In genomic region chr2:165407700-165408301, GRCm38 (mm10) we compare ENCODE assay signal across 9 mouse cellular contexts. TPM values are rescaled to one million over a fixed set of nuclear protein-coding genes. Genes with fewer than 3 reads are reported as not detected.
DNase-seq lines count a peak whose midpoint lies in the region; ATAC-seq and TF ChIP-seq lines count a peak whose summit lies in the region.
"Had no signal": no experiment of that assay in that cellular context is flagged by ENCODE, and none has a peak within 500 bp of the region (broad histone marks: within the 10 kb centered on the region; RNA-seq: fewer than 3 reads in every experiment).

No protein-coding gene starts in this region.

- H3K27me3 ChIP-seq in neural tube, embryonic 15.5 days (replicated peaks): no peaks in the 10 kb centered on the region
- H3K27me3 ChIP-seq in kidney, postnatal 0 days (ENCODE audit: insufficient read depth, low read length): no peaks in the 10 kb centered on the region
- no peaks in the 10 kb centered on the region for H3K27me3 ChIP-seq in lung, embryonic 14.5 days (ENCODE audit: insufficient read depth, low read length)
- H3K27me3 ChIP-seq: heart, embryonic 15.5 days had no signal

- no peak overlapping the region for H3K9ac ChIP-seq in neural tube, embryonic 15.5 days (replicated peaks)
- H3K9ac ChIP-seq in kidney, postnatal 0 days (ENCODE audit: low read depth, low read length): no peak overlapping the region
- no peak overlapping the region for H3K9ac ChIP-seq in lung, embryonic 14.5 days
- H3K9ac ChIP-seq: heart, embryonic 15.5 days had no signal

- WGBS in neural tube, embryonic 15.5 days: 49% methylated on average over 10 of the region's 10 CpGs
- WGBS in kidney, postnatal 0 days: 40% methylated on average over 10 of the region's 10 CpGs
- 42% methylated on average over 10 of the region's 10 CpGs for WGBS in lung, embryonic 14.5 days

- H3K27ac ChIP-seq in neural tube, embryonic 15.5 days (replicated peaks): no peak overlapping the region
- H3K27ac ChIP-seq in kidney, postnatal 0 days: no peak overlapping the region
- no peak overlapping the region for H3K27ac ChIP-seq in lung, embryonic 14.5 days (ENCODE audit: low read depth)
- H3K27ac ChIP-seq: heart, embryonic 15.5 days had no signal

- peak; percentile 78 for DNase-seq in neural tube, embryonic 10.5 days (ENCODE audit: extremely low spot score, low spot score)
- DNase-seq in adrenal gland, adult 8-10 months: peak; percentile 65
- peak; percentile 72 for DNase-seq in embryo, embryonic 9.5 days (ENCODE audit: extremely low spot score)
- no peak for DNase-seq in kidney, postnatal 0 days (ENCODE audit: low spot score)
- DNase-seq in lung, embryonic 14.5 days: peak; percentile 68
- peak; percentile 55 for DNase-seq in right cerebral cortex, postnatal 25 days

- no peak overlapping the region for H3K4me2 ChIP-seq in neural tube, embryonic 15.5 days
- no peak overlapping the region for H3K4me2 ChIP-seq in kidney, postnatal 0 days (ENCODE audit: low read length)
- no peak overlapping the region for H3K4me2 ChIP-seq in lung, embryonic 14.5 days
- H3K4me2 ChIP-seq: heart, embryonic 15.5 days had no signal

- H3K4me1 ChIP-seq in neural tube, embryonic 15.5 days: no peaks in the 10 kb centered on the region
- H3K4me1 ChIP-seq in kidney, postnatal 0 days (replicated peaks; ENCODE audit: insufficient read depth, low read length): no peaks in the 10 kb centered on the region
- H3K4me1 ChIP-seq in lung, embryonic 14.5 days (ENCODE audit: insufficient read depth): no peaks in the 10 kb centered on the region

- TF ChIP-seq CTCF in kidney, postnatal 0 days (IDR thresholded peaks at IDR 0.05; ENCODE audit: low read depth): peak; percentile 70
- TF ChIP-seq CTCF in lung, embryonic 14.5 days (IDR thresholded peaks at IDR 0.05; ENCODE audit: low read depth): peak; percentile 76

- no peaks in the 10 kb centered on the region for H3K9me3 ChIP-seq in neural tube, embryonic 15.5 days (replicated peaks)
- no peaks in the 10 kb centered on the region for H3K9me3 ChIP-seq in kidney, postnatal 0 days (replicated peaks; ENCODE audit: low read length)
- H3K9me3 ChIP-seq in lung, embryonic 14.5 days (ENCODE audit: low read depth, low read length): no peaks in the 10 kb centered on the region
- H3K9me3 ChIP-seq: heart, embryonic 15.5 days had no signal

- no peak overlapping the region for H3K4me3 ChIP-seq in neural tube, embryonic 15.5 days (replicated peaks)
- no peak overlapping the region for H3K4me3 ChIP-seq in kidney, postnatal 0 days (replicated peaks; ENCODE audit: low read depth, low read length)
- no peak overlapping the region for H3K4me3 ChIP-seq in lung, embryonic 14.5 days (ENCODE audit: low read depth, low read length)
- H3K4me3 ChIP-seq: heart, embryonic 15.5 days had no signal

- H3K36me3 ChIP-seq in neural tube, embryonic 15.5 days: no peaks in the 10 kb centered on the region
- H3K36me3 ChIP-seq in kidney, postnatal 0 days (ENCODE audit: insufficient read depth, low read length): no peaks in the 10 kb centered on the region
- no peaks in the 10 kb centered on the region for H3K36me3 ChIP-seq in lung, embryonic 14.5 days (ENCODE audit: insufficient read depth)
- H3K36me3 ChIP-seq: heart, embryonic 15.5 days had no signal

- ATAC-seq in neural tube, embryonic 15.5 days (ENCODE audit: low FRiP score): no peak
- no peak for ATAC-seq in kidney, postnatal 0 days (replicated peaks; ENCODE audit: low FRiP score, low read depth)
- no peak for ATAC-seq in lung, embryonic 14.5 days (ENCODE audit: insufficient read depth)
- no peak for ATAC-seq in inflammation-experienced regulatory T-cells, adult 6 months

RNA-seq across cellular contexts. Expression of gene Ocstamp, which starts 7.6 kb away (rescaled TPM):
- polyA plus RNA-seq in neural tube, embryonic 15.5 days (2015; fragmentation: Nextera tagmentation; extraction: Ambion mirVana): 0.05 TPM in 1 of 2 replicates, not detected in the other
- under 1 TPM; 0.14 to 0.17 (median 0.16) TPM for total RNA-seq in adrenal gland, adult 8-10 months (2022)
- polyA plus RNA-seq in kidney, postnatal 0 days (2015; fragmentation: Nextera tagmentation; extraction: Ambion mirVana): 0.11 and 0.14 TPM in 2 replicates
- polyA plus RNA-seq in lung, embryonic 14.5 days (2014; fragmentation: Nextera tagmentation; extraction: Ambion mirVana): not detected in 2 replicates
- polyA plus RNA-seq in inflammation-experienced regulatory T-cells, adult 6 months (2017; shearing (Covaris generic)): not detected

RNA-seq across cellular contexts. Expression of gene Zfp334, which starts 19.7 kb away (rescaled TPM):
- polyA plus RNA-seq in neural tube, embryonic 15.5 days (2015; fragmentation: Nextera tagmentation; extraction: Ambion mirVana): 7.2 and 7.4 TPM in 2 replicates
- total RNA-seq in adrenal gland, adult 8-10 months (2022): 1 to 10 TPM; 5.3 to 7.5 (median 6.3) TPM
- polyA plus RNA-seq in kidney, postnatal 0 days (2015; fragmentation: Nextera tagmentation; extraction: Ambion mirVana): 3.6 and 4.7 TPM in 2 replicates
- polyA plus RNA-seq in lung, embryonic 14.5 days (2014; fragmentation: Nextera tagmentation; extraction: Ambion mirVana): 10.9 and 12.0 TPM in 2 replicates
- not detected for polyA plus RNA-seq in inflammation-experienced regulatory T-cells, adult 6 months (2017; shearing (Covaris generic))

RNA-seq across cellular contexts. Expression of gene Zfp663, which starts 39.3 kb away (rescaled TPM):
- 3.8 and 4.7 TPM in 2 replicates for polyA plus RNA-seq in neural tube, embryonic 15.5 days (2015; fragmentation: Nextera tagmentation; extraction: Ambion mirVana)
- total RNA-seq in adrenal gland, adult 8-10 months (2022): not detected
- 0.58 and 0.60 TPM in 2 replicates for polyA plus RNA-seq in kidney, postnatal 0 days (2015; fragmentation: Nextera tagmentation; extraction: Ambion mirVana)
- polyA plus RNA-seq in lung, embryonic 14.5 days (2014; fragmentation: Nextera tagmentation; extraction: Ambion mirVana): 0.96 and 1.1 TPM in 2 replicates
- polyA plus RNA-seq in inflammation-experienced regulatory T-cells, adult 6 months (2017; shearing (Covaris generic)): not detected
